Mouse (Mus musculus) embryonic facial prominence, embryonic 13.5 days (tissue): ENCODE results near the gene Zw10. TPM values are rescaled to one million over a fixed set of nuclear protein-coding genes. Genes with fewer than 3 reads are reported as not detected.
A peak's percentile ranks its signal among the peaks of the same experiment; 100 is the strongest.

Experiments
- ATAC-seq: fragments of 200-750 bp; cut with Nextera tagmentation; 2 replicates; pipeline ENCODE4 v1.8.0; 2017; ENCODE audit warnings: low read depth; ENCODE audit not compliant: insufficient number of reproducible peaks, insufficient read depth, low FRiP score, low TSS enrichment
- H3K27ac ChIP-seq: fragments of 300-500 bp; sonication (generic); 2 replicates; pipeline ENCODE4 v1.5.1; 2015; ENCODE audit warnings: moderate library complexity, mild to moderate bottlenecking, inconsistent platforms
- H3K27me3 ChIP-seq: fragments of 300-500 bp; sonication (generic); 2 replicates; pipeline ENCODE4 v1.6.1; 2015; ENCODE audit warnings: mild to moderate bottlenecking, inconsistent platforms
- H3K36me3 ChIP-seq: fragments of 300-500 bp; sonication (generic); 2 replicates; pipeline ENCODE4 v1.6.1; 2015; ENCODE audit warnings: mild to moderate bottlenecking, inconsistent platforms
- H3K4me1 ChIP-seq: fragments of 300-500 bp; sonication (generic); 2 replicates; pipeline ENCODE4 v1.6.1; 2015; ENCODE audit warnings: inconsistent platforms
- H3K4me2 ChIP-seq: fragments of 300-500 bp; sonication (generic); 2 replicates; pipeline ENCODE4 v1.6.1; 2015; ENCODE audit warnings: moderate library complexity, mild to moderate bottlenecking, inconsistent platforms
- H3K4me3 ChIP-seq: fragments of 300-500 bp; sonication (generic); 2 replicates; pipeline ENCODE4 v1.5.1; 2015; ENCODE audit warnings: mild to moderate bottlenecking, inconsistent platforms
- H3K9ac ChIP-seq: fragments of 300-500 bp; sonication (generic); 2 replicates; pipeline ENCODE4 v1.6.1; 2015; ENCODE audit warnings: mild to moderate bottlenecking, inconsistent platforms
- H3K9me3 ChIP-seq: fragments of 300-500 bp; sonication (generic); 2 replicates; pipeline ENCODE4 v1.6.1; 2016; ENCODE audit warnings: inconsistent platforms
- WGBS: fragments of 180-500 bp; shearing (Covaris S2); methylation state at CpG from one replicate; pipeline ENCODE4 v1.1.7; 2015; ENCODE audit warnings: mixed read lengths; 5-methylcytosine and 5-hydroxymethylcytosine counted together
- polyA plus RNA-seq: library from polyadenylated mRNA; unstranded; fragments of >200 nt; fragmentation: Nextera tagmentation; extraction: Ambion mirVana; gene quantifications from 2 replicates; pipeline ENCODE4 v1.2.1, GENCODE M21; 2015

Zw10 gene
- polyA plus RNA-seq, 1 experiment from 2014 or later, result 47.0 TPM

DNA sequence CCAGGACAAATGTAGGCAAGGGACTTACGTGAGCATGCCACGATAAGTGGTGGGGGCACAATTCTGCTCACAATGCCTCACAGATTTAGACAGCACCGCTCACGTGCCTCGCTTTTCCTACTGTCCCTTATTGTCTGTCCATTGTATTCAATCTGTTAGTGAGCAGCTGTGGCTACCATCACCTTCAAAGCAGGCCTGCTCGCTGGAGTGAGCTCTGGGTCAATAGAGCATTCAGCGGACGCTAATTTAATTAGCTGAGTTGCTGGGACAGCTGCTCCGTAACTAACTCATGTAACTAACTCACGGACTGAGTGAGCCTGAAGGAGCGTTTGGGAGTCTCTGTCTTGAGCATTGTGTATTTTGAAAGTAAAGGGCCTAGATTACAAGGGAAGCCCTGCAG, 31.9 kb downstream of the Zw10 start:
- no peaks in the 10 kb centered on the region for H3K36me3 ChIP-seq
- no peak overlapping the region for H3K27ac ChIP-seq
- no peak overlapping the region for H3K4me3 ChIP-seq
- H3K27me3 ChIP-seq, result no peaks in the 10 kb centered on the region
- H3K9ac ChIP-seq, result no peak overlapping the region
- WGBS, result 35% methylated on average over 11 of the region's 11 CpGs
- no peaks in the 10 kb centered on the region for H3K9me3 ChIP-seq
- ATAC-seq, result no peak
- H3K4me1 ChIP-seq, result no peaks in the 10 kb centered on the region
- no peak overlapping the region for H3K4me2 ChIP-seq

DNA sequence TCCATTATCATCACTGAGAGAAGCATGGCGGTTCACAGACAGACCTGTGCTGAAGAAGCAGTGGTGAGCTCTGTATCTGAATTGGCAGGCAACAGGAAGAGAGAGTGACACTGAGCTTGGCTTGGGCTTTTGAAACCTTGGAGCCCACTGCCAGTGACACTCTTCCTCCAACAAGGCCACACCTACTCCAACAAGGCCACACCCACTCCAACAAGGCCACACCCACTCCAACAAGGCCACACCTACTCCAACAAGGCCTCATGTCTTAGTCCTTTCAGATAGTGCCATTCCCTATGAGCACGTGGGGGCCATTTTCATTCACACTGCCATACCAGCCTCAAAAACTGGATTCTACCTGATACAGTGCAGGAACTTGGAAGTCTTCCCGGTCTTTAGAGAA, 43.5 kb downstream of the Zw10 start:
- Histone ChIP-seq H3K36me3 (no peaks in the 10 kb centered on the region), H3K4me2 (no peak overlapping the region), H3K4me3 (no peak overlapping the region), H3K9ac (no peak overlapping the region), H3K27me3 (no peaks in the 10 kb centered on the region), H3K4me1 (no peaks in the 10 kb centered on the region), H3K9me3 (peaks cover 2% of the 10 kb centered on the region; the same call in 1 of the 2 replicates), H3K27ac (no peak overlapping the region)
- no peak for ATAC-seq
- 95% methylated on average over 3 of the region's 3 CpGs for WGBS

DNA sequence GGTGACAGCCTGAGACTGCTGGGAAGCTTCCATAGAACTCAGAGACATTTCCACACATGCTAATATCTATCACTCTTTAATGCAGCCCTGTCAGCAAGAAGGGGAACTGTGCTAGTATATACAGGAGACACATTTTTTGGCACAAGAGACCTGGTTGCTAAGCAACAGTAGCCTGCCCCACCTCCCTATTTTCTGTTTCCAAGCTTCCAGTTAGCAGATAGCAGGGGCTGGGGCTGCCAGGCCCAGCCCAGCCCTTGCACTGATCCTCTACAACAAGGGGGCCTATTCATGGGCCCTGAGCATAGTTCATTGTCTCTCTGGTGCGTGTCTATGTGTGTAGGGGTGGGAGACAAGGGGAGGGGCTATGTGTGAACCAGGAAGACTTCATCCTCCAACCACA, 46.9 kb downstream of the Zw10 start:
- no peaks in the 10 kb centered on the region for H3K4me1 ChIP-seq
- no peak overlapping the region for H3K4me3 ChIP-seq
- H3K27me3 ChIP-seq, result no peaks in the 10 kb centered on the region
- no peaks in the 10 kb centered on the region for H3K36me3 ChIP-seq
- no peak overlapping the region for H3K27ac ChIP-seq
- 0 out of 2 replicates have a peak, but pooled peaks have one; percentile 26 for ATAC-seq
- H3K9ac ChIP-seq, result no peak overlapping the region
- peaks cover 2% of the 10 kb centered on the region; the same call in 1 of the 2 replicates for H3K9me3 ChIP-seq
- no peak overlapping the region for H3K4me2 ChIP-seq
- 27% methylated on average over 1 of the region's 1 CpGs for WGBS

DNA sequence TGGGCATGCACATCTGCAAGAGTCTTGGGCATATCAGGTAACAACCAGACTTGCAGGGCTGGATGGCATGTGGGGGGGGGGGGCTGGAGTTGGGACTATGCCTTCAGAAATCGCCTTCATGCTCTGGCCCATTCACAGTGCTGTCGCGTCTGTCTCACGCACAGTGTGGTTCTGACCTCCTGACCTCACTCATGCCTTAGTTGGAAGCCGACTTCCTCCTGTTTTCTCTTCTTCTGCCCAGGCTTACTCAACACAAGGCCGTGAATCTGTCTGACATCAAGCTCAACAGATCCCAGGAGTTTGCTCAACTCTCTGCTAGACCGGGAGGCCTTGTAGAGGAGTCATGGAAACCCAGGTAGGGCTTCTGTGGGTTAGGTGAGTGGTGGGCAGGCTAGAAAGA, 53.7 kb downstream of the Zw10 start:
- H3K4me1 ChIP-seq, result peaks cover 7% of the 10 kb centered on the region
- no peaks in the 10 kb centered on the region for H3K9me3 ChIP-seq
- no peak overlapping the region for H3K4me3 ChIP-seq
- H3K36me3 ChIP-seq, result no peaks in the 10 kb centered on the region
- no peak overlapping the region for H3K4me2 ChIP-seq
- no peaks in the 10 kb centered on the region for H3K27me3 ChIP-seq
- ATAC-seq, result no peak
- WGBS, result 29% methylated on average over 7 of the region's 7 CpGs
- H3K27ac ChIP-seq, result no peak overlapping the region
- H3K9ac ChIP-seq, result no peak overlapping the region

DNA sequence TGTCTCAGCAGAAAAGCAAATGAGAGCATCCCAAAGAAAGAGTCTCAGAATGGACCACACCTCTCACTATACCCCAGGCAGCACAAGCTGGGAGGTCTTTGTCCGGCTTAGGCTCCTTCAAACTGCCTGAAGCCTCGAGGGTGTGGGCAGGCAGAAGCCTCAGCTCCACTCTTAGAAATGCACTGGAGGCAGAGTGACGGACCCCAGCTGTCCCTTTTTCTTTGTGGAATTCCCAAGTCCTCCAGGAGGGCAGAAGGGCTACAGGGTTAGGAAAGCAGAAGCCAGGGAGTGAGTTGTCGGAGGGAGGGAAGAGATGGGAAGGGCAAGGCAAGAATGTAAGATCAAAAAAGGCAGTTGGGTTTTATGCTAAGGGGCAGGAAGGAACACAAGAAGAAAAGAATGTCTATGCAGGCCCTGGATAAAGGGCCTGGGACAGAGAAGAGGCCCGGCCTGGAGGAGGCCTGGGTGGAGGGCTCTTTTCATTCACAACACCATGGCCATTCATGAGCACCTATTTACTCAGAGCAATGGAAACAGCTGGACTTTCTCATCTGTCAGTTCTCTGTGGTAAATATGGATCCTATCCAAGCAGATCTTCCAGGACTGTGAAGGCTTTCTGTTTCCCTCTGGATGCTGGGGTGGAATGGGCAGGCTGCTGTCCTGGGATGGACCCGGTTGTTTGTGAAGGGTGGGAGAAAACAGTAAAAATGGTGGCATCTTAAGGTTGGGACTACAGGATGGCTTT, 55.2 kb downstream of the Zw10 start:
- H3K27me3 ChIP-seq, result no peaks in the 10 kb centered on the region; the same call in 1 of the 2 replicates
- no peak for ATAC-seq
- H3K27ac ChIP-seq, result no peak overlapping the region
- peaks cover 7% of the 10 kb centered on the region for H3K4me1 ChIP-seq
- no peak overlapping the region for H3K9ac ChIP-seq
- no peaks in the 10 kb centered on the region for H3K9me3 ChIP-seq
- H3K4me2 ChIP-seq, result no peak overlapping the region
- H3K4me3 ChIP-seq, result no peak overlapping the region
- H3K36me3 ChIP-seq, result no peaks in the 10 kb centered on the region
- WGBS, result 41% methylated on average over 6 of the region's 6 CpGs

DNA sequence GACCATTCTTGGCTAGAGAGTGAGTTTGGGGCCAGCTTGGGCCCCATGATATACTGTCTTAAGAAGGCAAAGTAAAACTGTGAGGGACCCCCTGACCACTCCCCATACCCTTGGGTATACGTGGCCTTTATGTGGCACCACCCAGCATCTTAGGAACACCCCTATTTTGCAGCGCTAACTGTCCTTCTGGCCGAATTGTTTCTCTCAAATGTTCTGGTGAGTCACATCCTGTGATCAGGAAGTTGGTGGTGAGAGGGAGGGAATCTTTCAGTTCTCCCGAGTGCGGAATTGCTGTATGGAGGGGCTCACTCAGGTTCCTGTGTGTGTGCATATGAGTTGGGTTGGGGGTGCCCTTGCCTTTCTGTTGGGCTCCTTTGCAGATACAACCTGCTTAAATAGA, 55.9 kb downstream of the Zw10 start:
- Histone ChIP-seq H3K9me3 (no peaks in the 10 kb centered on the region), H3K4me3 (no peak overlapping the region), H3K4me1 (peaks cover 7% of the 10 kb centered on the region), H3K9ac (no peak overlapping the region), H3K36me3 (no peaks in the 10 kb centered on the region), H3K27ac (no peak overlapping the region), H3K4me2 (no peak overlapping the region), H3K27me3 (no peaks in the 10 kb centered on the region; the same call in 1 of the 2 replicates)
- WGBS, result 80% methylated on average over 5 of the region's 5 CpGs
- ATAC-seq, result no peak

DNA sequence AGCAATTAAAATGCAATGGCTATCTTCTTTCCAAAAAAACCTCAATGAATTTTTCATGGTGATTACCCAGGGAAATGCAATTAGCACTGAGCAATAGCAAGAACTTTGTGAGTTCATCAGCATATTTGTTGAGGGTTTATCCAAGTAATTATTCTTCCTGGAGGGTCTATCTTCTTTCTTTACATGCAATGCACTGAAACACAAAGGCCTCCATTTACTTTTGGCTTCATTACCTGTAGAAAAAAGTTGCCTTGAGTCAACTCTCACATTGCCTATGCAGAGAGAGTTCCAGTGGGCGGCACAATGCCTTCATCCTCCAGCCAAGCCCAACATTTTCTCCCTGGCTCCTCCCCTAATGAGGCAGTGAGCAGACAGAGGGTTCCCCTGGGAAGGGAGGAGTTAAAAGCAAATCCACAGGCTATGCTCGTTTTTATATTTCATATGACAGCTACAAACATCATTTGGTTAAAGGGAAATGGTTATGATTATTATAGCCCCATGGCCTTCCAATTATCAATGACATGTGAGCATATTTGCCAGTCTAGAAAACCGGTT, 62.9 kb downstream of the Zw10 start:
- no peak for ATAC-seq
- WGBS, result 23% methylated on average over 3 of the region's 3 CpGs
- H3K4me1 ChIP-seq, result no peaks in the 10 kb centered on the region; the same call in 1 of the 2 replicates
- H3K9ac ChIP-seq, result no peak overlapping the region
- H3K9me3 ChIP-seq, result no peaks in the 10 kb centered on the region
- H3K36me3 ChIP-seq, result no peaks in the 10 kb centered on the region
- H3K4me3 ChIP-seq, result no peak overlapping the region
- H3K27me3 ChIP-seq, result no peaks in the 10 kb centered on the region; the same call in 1 of the 2 replicates
- no peak overlapping the region for H3K4me2 ChIP-seq
- no peak overlapping the region for H3K27ac ChIP-seq

DNA sequence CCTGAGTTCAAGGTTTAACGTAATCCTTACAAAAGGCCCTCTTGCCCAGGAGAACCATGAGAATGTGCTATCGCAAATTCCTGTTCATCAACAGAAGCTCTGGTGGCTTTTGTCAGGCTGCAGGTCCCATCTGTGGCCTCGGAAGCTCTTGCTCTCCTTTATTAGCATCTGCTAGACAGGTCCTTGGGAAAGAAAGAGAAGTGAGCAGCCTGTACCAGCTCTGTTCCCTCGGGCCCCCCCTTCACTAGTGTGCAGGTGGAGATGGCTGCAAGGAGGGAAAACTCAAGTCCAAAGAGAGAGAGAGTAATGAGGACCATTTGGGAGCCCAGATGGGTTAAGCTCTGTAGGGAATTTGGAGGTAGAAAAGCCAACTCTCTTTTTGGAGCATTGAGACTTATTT, 64.3 kb downstream of the Zw10 start:
- Histone ChIP-seq H3K9ac (no peak overlapping the region), H3K4me3 (no peak overlapping the region), H3K4me2 (no peak overlapping the region), H3K27ac (no peak overlapping the region), H3K36me3 (no peaks in the 10 kb centered on the region), H3K9me3 (no peaks in the 10 kb centered on the region), H3K4me1 (no peaks in the 10 kb centered on the region; the same call in 1 of the 2 replicates), H3K27me3 (no peaks in the 10 kb centered on the region)
- 78% methylated on average over 4 of the region's 4 CpGs for WGBS
- no peak for ATAC-seq

DNA sequence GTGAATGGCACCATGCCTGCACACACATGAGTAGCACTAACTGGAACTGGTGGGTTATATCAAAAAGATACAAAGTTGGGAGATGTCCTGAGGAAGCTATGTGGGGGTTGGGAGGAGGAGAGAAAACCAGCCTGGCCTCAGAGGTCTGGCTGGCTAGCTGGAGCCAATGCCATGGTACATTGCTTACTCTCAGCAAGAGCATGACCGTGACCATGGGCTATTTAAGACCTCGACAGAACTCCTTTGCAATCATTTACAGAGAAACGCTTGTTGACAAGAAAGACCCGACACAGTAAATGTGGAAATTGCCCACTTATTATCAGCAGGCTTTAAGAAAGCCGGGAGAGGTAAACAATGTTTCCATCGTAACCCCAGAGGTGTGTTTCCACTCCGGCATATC, 70.3 kb downstream of the Zw10 start:
- H3K9ac ChIP-seq, result no peak overlapping the region
- H3K27ac ChIP-seq, result no peak overlapping the region
- ATAC-seq, result no peak
- no peaks in the 10 kb centered on the region for H3K27me3 ChIP-seq
- no peak overlapping the region for H3K4me2 ChIP-seq
- no peaks in the 10 kb centered on the region for H3K36me3 ChIP-seq
- H3K4me1 ChIP-seq, result peaks cover 3% of the 10 kb centered on the region; the same call in 1 of the 2 replicates
- H3K9me3 ChIP-seq, result no peaks in the 10 kb centered on the region
- no peak overlapping the region for H3K4me3 ChIP-seq
- WGBS, result 57% methylated on average over 7 of the region's 7 CpGs

Other genes starting within 250 kb of the Zw10 start
- gene Zbtb16, start 219.4 kb upstream of the Zw10 start, polyA plus RNA-seq, result 1.9 and 2.2 TPM in 2 replicates
- gene Htr3a, start 144.5 kb upstream of the Zw10 start, polyA plus RNA-seq, result 1.2 and 1.5 TPM in 2 replicates
- gene Htr3b, start 90.6 kb upstream of the Zw10 start, polyA plus RNA-seq, result 0.08 and 0.28 TPM in 2 replicates
- 35.4 and 35.8 TPM in 2 replicates for gene Usp28, start 70.2 kb upstream of the Zw10 start, polyA plus RNA-seq
- gene Tmprss5, start 25.6 kb downstream of the Zw10 start, polyA plus RNA-seq, result 0.21 and 0.62 TPM in 2 replicates
- gene Gm4894, start 194.9 kb downstream of the Zw10 start, polyA plus RNA-seq, result not detected in 2 replicates